Comparison of ENCODE assay signal across 21 mouse cellular contexts in genomic region chr4:148768649-148769048, GRCm38 (mm10). TPM values are rescaled to one million over a fixed set of nuclear protein-coding genes. Genes with fewer than 3 reads are reported as not detected.
DNase-seq lines count a peak whose midpoint lies in the region; ATAC-seq lines count a peak whose summit lies in the region.
"Had no signal": no experiment of that assay in that cellular context is flagged by ENCODE, and none has a peak within 500 bp of the region (broad histone marks: within the 10 kb centered on the region; RNA-seq: fewer than 3 reads in every experiment).

No protein-coding gene starts in this region.

- peaks cover 29% of the 10 kb centered on the region for H3K27me3 ChIP-seq in hindbrain, embryonic 14.5 days (ENCODE audit: control insufficient read depth, insufficient read depth, low read length)
- peaks cover 12% of the 10 kb centered on the region for H3K27me3 ChIP-seq in hindbrain, embryonic 16.5 days (replicated peaks; ENCODE audit: control insufficient read depth, insufficient read depth, low read length)
- peaks cover 25% of the 10 kb centered on the region for H3K27me3 ChIP-seq in neural tube, embryonic 12.5 days (replicated peaks)
- H3K27me3 ChIP-seq in embryonic facial prominence, embryonic 14.5 days (replicated peaks; ENCODE audit: control insufficient read depth, insufficient read depth, low read length): peaks cover 33% of the 10 kb centered on the region
- peaks cover 34% of the 10 kb centered on the region for H3K27me3 ChIP-seq in neural tube, embryonic 15.5 days (replicated peaks)

- no peak overlapping the region for H3K9ac ChIP-seq in hindbrain, embryonic 14.5 days
- no peak overlapping the region for H3K9ac ChIP-seq in hindbrain, embryonic 16.5 days (ENCODE audit: low read depth, low read length)
- no peak overlapping the region for H3K9ac ChIP-seq in neural tube, embryonic 12.5 days
- no peak overlapping the region for H3K9ac ChIP-seq in embryonic facial prominence, embryonic 14.5 days (ENCODE audit: low read depth, low read length)
- H3K9ac ChIP-seq in neural tube, embryonic 15.5 days (replicated peaks): no peak overlapping the region
- H3K9ac ChIP-seq: embryonic facial prominence, embryonic 13.5 days; limb, embryonic 13.5 days; liver, embryonic 13.5 days; lung, embryonic 14.5 days had no signal

- H3K9me3 ChIP-seq in hindbrain, embryonic 14.5 days (ENCODE audit: control insufficient read depth, low read length): no peaks in the 10 kb centered on the region
- no peaks in the 10 kb centered on the region for H3K9me3 ChIP-seq in hindbrain, embryonic 16.5 days (ENCODE audit: control insufficient read depth, low read length)
- no peaks in the 10 kb centered on the region for H3K9me3 ChIP-seq in neural tube, embryonic 12.5 days
- H3K9me3 ChIP-seq in embryonic facial prominence, embryonic 14.5 days (ENCODE audit: control insufficient read depth, low read length): no peaks in the 10 kb centered on the region
- no peaks in the 10 kb centered on the region for H3K9me3 ChIP-seq in neural tube, embryonic 15.5 days (replicated peaks)
- H3K9me3 ChIP-seq: embryonic facial prominence, embryonic 13.5 days; heart, embryonic 10.5 days; limb, embryonic 13.5 days; liver, embryonic 13.5 days had no signal

- no peak overlapping the region for H3K4me2 ChIP-seq in hindbrain, embryonic 14.5 days (replicated peaks)
- no peak overlapping the region for H3K4me2 ChIP-seq in hindbrain, embryonic 16.5 days (ENCODE audit: low read length)
- H3K4me2 ChIP-seq in neural tube, embryonic 12.5 days (replicated peaks): no peak overlapping the region
- H3K4me2 ChIP-seq in embryonic facial prominence, embryonic 14.5 days (ENCODE audit: low read depth, low read length): no peak overlapping the region
- H3K4me2 ChIP-seq in neural tube, embryonic 15.5 days: no peak overlapping the region
- H3K4me2 ChIP-seq: embryonic facial prominence, embryonic 13.5 days; limb, embryonic 13.5 days; liver, embryonic 13.5 days; lung, embryonic 14.5 days had no signal

- H3K4me1 ChIP-seq in hindbrain, embryonic 14.5 days (replicated peaks; ENCODE audit: control insufficient read depth, insufficient read depth, low read length): peaks cover 42% of the 10 kb centered on the region
- H3K4me1 ChIP-seq in hindbrain, embryonic 16.5 days (ENCODE audit: control insufficient read depth, insufficient read depth, low read depth, low read length): peaks cover 25% of the 10 kb centered on the region
- peaks cover 54% of the 10 kb centered on the region for H3K4me1 ChIP-seq in neural tube, embryonic 12.5 days
- peaks cover 11% of the 10 kb centered on the region; the same call in 1 of the 2 replicates for H3K4me1 ChIP-seq in embryonic facial prominence, embryonic 14.5 days (ENCODE audit: control insufficient read depth, insufficient read depth, low read length)
- H3K4me1 ChIP-seq in neural tube, embryonic 15.5 days: peaks cover 35% of the 10 kb centered on the region
- H3K4me1 ChIP-seq: liver, embryonic 13.5 days had no signal

- no peaks in the 10 kb centered on the region for H3K36me3 ChIP-seq in hindbrain, embryonic 14.5 days (replicated peaks; ENCODE audit: control insufficient read depth, insufficient read depth)
- no peaks in the 10 kb centered on the region for H3K36me3 ChIP-seq in hindbrain, embryonic 16.5 days (ENCODE audit: control insufficient read depth, insufficient read depth, low read length)
- H3K36me3 ChIP-seq in neural tube, embryonic 12.5 days: no peaks in the 10 kb centered on the region
- H3K36me3 ChIP-seq in embryonic facial prominence, embryonic 14.5 days (ENCODE audit: control insufficient read depth, insufficient read depth, low read length): no peaks in the 10 kb centered on the region
- H3K36me3 ChIP-seq in neural tube, embryonic 15.5 days: no peaks in the 10 kb centered on the region
- H3K36me3 ChIP-seq: embryonic facial prominence, embryonic 13.5 days; heart, embryonic 10.5 days; limb, embryonic 13.5 days; liver, embryonic 13.5 days had no signal

- peak; percentile 22; the same call in 1 of the 2 replicates for ATAC-seq in hindbrain, embryonic 14.5 days (ENCODE audit: low FRiP score)
- no peak for ATAC-seq in hindbrain, embryonic 16.5 days
- ATAC-seq in neural tube, embryonic 12.5 days (ENCODE audit: low FRiP score, low read depth): 0 out of 2 replicates have a peak, but pooled peaks have one; percentile 18
- ATAC-seq in embryonic facial prominence, embryonic 14.5 days (ENCODE audit: low read depth): no peak
- 0 out of 2 replicates have a peak, but pooled peaks have one; percentile 5 for ATAC-seq in neural tube, embryonic 15.5 days (ENCODE audit: low FRiP score)
- ATAC-seq: Patski had no signal

- DNase-seq in hindbrain, embryonic 14.5 days (ENCODE audit: low spot score): no peak
- DNase-seq in neural tube, embryonic 10.5 days (ENCODE audit: extremely low spot score, low spot score): no peak
- peak; percentile 43 for DNase-seq in embryonic facial prominence, embryonic 14.5 days (ENCODE audit: low spot score)
- DNase-seq in kidney, postnatal 10 days: no peak
- DNase-seq: adrenal gland, adult 8-10 months; cerebellum, adult 9-11 months; kidney, adult 18-20 months; kidney, postnatal 14 days; layer of hippocampus, postnatal 36 days; liver, embryonic 13.5 days; lung, embryonic 14.5 days; right cerebral cortex, adult 18-20 months; thymus, postnatal 25 days had no signal

- no peak overlapping the region for H3K4me3 ChIP-seq in hindbrain, embryonic 14.5 days (replicated peaks; ENCODE audit: low read length)
- no peak overlapping the region for H3K4me3 ChIP-seq in hindbrain, embryonic 16.5 days (ENCODE audit: low read length)
- no peak overlapping the region for H3K4me3 ChIP-seq in neural tube, embryonic 12.5 days
- H3K4me3 ChIP-seq in embryonic facial prominence, embryonic 14.5 days (ENCODE audit: low read depth, low read length): no peak overlapping the region
- no peak overlapping the region for H3K4me3 ChIP-seq in neural tube, embryonic 15.5 days (replicated peaks)
- H3K4me3 ChIP-seq: embryonic facial prominence, embryonic 13.5 days; heart, embryonic 10.5 days; layer of hippocampus, adult 2 months; limb, embryonic 13.5 days; liver, embryonic 13.5 days had no signal

- WGBS in hindbrain, embryonic 14.5 days: 39% methylated on average over 10 of the region's 10 CpGs
- 28% methylated on average over 9 of the region's 10 CpGs for WGBS in hindbrain, embryonic 16.5 days
- whole genome bisulfite sequencing in neural tube, embryonic 12.5 days: 38% methylated on average over 10 of the region's 10 CpGs
- 51% methylated on average over 10 of the region's 10 CpGs for WGBS in embryonic facial prominence, embryonic 14.5 days
- WGBS in neural tube, embryonic 15.5 days: 26% methylated on average over 10 of the region's 10 CpGs

- H3K27ac ChIP-seq in hindbrain, embryonic 14.5 days: no peak overlapping the region
- no peak overlapping the region for H3K27ac ChIP-seq in hindbrain, embryonic 16.5 days (ENCODE audit: low read depth, low read length)
- H3K27ac ChIP-seq in neural tube, embryonic 12.5 days: 0 out of 2 replicates have a peak overlapping the region, but pooled peaks have one; percentile 28
- no peak overlapping the region for H3K27ac ChIP-seq in embryonic facial prominence, embryonic 14.5 days (replicated peaks; ENCODE audit: low read depth, low read length)
- H3K27ac ChIP-seq in neural tube, embryonic 15.5 days (replicated peaks): no peak overlapping the region
- H3K27ac ChIP-seq: embryonic facial prominence, embryonic 13.5 days; layer of hippocampus, adult 2 months; limb, embryonic 13.5 days; liver, embryonic 13.5 days had no signal

RNA-seq across cellular contexts. Expression of gene Casz1, which starts 35.6 kb away (rescaled TPM):
- 6.6 and 7.1 TPM in 2 replicates for polyA plus RNA-seq in hindbrain, embryonic 14.5 days (2014; fragmentation: Nextera tagmentation; extraction: Ambion mirVana)
- 4.4 and 5.6 TPM in 2 replicates for polyA plus RNA-seq in hindbrain, embryonic 16.5 days (2015; fragmentation: Nextera tagmentation; extraction: Ambion mirVana)
- 14.2 and 16.3 TPM in 2 replicates for polyA plus RNA-seq in neural tube, embryonic 12.5 days (2016; fragmentation: Nextera tagmentation; extraction: Ambion mirVana)
- 7.8 and 7.9 TPM in 2 replicates for polyA plus RNA-seq in embryonic facial prominence, embryonic 14.5 days (2014; fragmentation: Nextera tagmentation; extraction: Ambion mirVana)
- polyA plus RNA-seq in neural tube, embryonic 15.5 days (2015; fragmentation: Nextera tagmentation; extraction: Ambion mirVana): 11.0 and 12.3 TPM in 2 replicates

Comparison
In these comparisons a context has a peak if more than half of its experiments do, and no peak if none do; other contexts are left out.
1. ATAC-seq: peak in hindbrain, embryonic 14.5 days (single experiment), neural tube, embryonic 12.5 days (single experiment) and neural tube, embryonic 15.5 days (single experiment); none in hindbrain, embryonic 16.5 days (single experiment) and embryonic facial prominence, embryonic 14.5 days (single experiment).